Mouse (Mus musculus) frontal cortex, adult (tissue): ENCODE results near the gene Tpo.

Experiments
- ATAC-seq: cut with Nextera tagmentation; 2 replicates; pipeline ENCODE4 v1.9.2; 2017; ENCODE audit warnings: mild to moderate bottlenecking, moderate library complexity, mixed read lengths; ENCODE audit not compliant: low TSS enrichment

The Tpo gene

DNA sequence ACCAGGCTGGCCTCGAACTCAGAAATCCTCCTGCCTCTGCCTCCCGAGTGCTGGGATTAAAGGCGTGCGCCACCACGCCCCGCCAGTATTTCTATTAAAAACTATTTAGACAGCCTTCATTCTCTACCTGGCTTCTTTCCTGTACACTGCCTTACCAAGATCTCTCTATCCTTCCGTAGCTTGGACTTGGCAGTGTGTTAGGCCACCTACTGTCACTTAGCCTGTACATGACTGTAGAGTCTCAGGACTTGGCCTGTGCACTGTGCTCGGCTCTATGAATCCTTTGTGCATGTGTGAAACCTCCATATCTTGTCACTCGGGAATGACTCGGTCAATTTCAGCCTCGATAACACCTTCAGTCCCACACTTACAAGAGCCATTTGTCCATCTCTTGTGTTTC lies 55.4 kb downstream of the Tpo start:
- no peak for ATAC-seq

DNA sequence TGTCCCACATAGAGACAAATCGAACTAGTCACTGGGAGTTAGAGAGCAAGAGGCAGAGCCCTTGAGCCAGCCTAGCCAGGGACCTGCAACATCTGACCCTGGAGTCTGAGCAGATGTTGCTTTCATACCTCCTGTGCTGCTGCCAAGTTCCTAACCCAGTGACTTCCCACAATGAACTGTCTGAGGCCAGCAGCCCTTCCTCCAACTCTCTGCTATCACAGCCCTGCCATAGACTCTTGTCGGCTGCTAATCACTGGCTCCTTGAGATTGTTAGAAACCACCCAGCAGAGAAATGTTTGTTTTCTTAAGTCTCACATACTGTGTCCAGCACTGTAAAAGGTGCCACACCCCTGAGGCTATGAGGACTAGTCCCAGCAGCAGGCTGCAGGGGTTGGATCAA lies 56.1 kb downstream of the Tpo start:
- no peak for ATAC-seq

DNA sequence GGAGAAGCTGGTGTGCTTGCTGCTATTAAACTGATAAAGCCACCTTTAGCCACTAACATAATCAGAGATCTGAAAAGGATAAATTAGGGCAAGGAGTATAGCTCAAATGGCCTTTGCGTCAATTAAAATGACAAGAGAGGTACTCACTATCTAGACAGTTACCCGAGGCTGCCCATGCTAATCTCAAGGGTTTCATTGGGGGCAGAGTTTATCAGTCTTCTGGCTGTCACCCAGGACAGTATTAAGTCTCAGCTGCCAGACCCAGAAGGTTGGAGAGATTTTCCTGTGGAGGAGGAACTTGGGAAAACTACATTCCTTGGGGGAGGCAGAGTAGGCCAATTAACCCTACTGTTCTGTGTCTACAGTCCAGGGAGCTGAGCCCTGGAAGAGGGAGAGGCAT lies 63.1 kb downstream of the Tpo start:
- ATAC-seq: no peak

DNA sequence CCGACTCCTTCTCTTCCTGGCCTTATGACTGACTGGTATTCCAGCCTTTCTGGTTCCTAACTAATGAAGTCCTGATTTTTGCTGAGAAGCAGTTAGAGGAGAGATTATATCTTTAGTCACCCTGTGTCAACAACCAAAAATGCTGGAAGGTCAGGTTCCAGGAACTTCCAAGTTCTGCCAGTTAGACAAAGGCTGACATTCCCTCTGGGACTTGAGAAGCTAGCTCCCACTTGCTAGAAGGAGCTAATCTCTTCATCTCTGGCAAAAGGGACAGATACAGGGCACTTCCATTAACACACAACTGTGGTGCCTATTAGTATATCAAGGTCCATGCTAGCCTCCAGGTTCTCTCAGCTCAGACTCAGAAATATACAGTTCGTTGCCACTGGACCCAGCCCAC lies 64.6 kb downstream of the Tpo start:
- no peak for ATAC-seq

- no peak for ATAC-seq
These were observed 70.3 kb downstream of the Tpo start for GRCm38 (mm10) chr12:30062118-30062505.

- ATAC-seq: no peak
These were observed 70.8 kb downstream of the Tpo start for GRCm38 (mm10) chr12:30061503-30062117.

DNA sequence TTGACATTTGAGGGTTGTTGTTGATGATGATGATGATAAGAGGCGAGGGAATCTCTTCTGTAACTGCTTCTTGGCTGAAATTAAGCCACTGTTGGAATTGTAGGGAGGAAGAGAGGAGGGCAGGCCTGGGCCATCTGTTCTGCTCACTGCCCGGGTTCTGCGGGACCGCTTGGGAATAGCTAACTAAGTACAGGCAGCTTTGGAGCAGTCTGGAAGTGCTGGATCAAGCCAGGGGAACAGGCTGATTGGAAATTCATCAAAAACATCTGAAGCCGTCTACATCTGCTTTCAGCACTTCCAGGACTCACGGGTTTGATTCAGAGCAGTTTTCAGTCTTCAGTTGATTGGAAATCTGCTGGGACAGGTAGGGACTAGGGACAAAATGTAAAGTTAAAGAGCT lies 74.4 kb downstream of the Tpo start:
- no peak for ATAC-seq

- no peak for ATAC-seq
These were observed 77.5 kb downstream of the Tpo start for GRCm38 (mm10) chr12:30054761-30055540.

DNA sequence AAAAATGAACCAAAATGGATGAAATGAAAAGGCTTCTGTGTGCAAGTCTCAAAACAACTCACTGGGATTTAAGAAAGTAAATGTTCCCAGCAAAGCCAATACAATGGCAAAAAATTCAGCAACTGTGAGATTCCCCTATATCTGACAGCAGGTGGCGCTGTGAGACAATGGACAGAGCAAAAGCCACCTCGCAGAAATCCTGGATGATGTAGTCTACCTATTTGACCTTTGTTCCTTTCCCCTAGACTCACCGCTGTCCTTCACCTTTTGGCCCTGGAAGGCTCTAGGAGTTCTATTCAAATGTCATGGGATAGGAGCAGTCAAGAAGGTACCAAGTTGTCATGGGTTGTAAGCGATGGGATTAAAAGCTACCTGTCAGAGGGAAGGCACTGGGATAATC lies 82.2 kb downstream of the Tpo start:
- ATAC-seq: peak; percentile 82

GRCm38 (mm10) chr12:30049818-30050217 lies 82.6 kb downstream of the Tpo start:
- peak; percentile 64; the same call in 1 of the 2 replicates for ATAC-seq

DNA sequence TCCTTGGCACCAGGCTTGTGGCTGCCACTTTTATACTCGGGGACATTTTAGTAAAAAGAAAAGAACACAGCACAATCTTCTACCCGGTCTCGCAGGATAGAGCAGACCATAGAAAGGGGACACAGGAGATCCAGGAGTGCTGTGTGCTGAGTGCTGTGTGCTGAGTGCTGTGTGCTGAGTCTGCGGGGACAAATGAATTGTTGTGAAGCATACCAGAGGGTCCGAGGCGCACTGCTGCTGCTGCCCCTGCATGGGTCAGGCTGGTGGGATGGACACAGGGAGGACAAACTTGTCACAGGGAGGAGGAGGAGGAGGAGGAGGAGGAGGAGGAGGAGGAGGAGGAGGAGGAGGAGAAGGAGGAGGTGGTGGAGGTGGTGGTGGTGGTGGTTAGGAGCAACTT lies 83.6 kb downstream of the Tpo start:
- ATAC-seq: no peak

DNA sequence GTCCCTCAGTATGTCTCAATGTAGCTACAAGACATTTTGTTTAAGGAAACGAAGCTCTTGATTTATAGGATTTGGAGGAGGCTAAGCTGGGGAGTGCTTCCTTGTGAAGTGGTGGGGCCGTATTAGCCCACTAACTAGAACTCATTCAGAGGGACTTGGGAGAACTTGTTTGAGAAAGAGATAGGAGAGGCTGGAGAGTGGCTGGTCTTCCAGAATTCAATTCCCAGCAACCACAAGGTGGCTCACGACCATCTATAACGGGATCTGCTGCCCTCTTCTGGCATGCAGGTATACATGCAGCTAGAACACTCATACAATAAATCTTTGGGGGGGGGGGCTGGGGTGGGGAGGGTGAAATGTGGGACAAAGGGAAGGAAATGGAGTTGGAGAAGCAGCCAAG lies 92.3 kb downstream of the Tpo start:
- peak; percentile 55 for ATAC-seq

DNA sequence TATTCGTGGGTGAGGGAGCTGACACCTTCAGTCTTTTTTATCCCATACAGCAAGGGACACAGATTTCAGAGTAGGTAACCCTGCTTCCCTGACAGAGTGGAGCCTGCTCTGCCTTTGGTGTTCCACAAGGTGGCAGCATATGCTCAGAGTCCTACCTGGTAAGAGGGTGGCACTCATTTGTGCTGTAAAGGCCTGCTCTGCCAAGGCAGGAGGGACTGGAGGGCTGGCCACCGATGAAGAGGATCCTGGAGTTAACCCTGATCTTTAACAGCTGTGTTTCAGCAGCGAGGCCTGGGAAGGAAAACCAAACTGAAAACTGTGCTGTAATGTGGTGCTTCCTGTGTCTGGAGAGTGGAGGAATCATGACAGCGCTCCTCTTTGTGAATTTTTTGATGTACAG lies 92.9 kb downstream of the Tpo start:
- peak; percentile 92 for ATAC-seq

DNA sequence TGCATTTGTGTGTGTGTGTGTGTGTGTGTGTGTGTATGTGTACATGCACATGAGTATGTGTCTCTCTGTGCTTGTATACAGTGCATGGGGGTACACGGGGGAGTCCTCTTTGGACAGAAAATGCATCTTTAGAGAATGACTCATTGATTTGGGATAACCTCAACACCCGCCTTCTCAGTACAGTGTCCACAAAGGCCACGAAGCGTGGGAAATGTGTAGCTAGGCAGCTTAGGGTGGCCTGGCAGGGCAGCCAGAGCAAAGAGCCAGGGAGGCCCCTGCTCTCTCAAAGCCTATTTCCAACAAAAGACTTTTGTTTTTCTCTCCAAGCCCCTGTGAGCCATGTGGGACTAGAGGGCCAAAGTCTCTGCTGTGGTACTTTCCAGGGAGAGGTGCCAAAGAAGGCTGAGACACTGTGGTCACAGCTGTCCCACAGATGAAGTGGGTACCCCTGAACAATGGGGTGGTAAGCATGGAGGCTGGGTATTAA lies 95.8 kb downstream of the Tpo start:
- 0 out of 2 replicates have a peak, but pooled peaks have one; percentile 22 for ATAC-seq

GRCm38 (mm10) chr12:30035841-30036568 lies 96.4 kb downstream of the Tpo start:
- no peak for ATAC-seq

- no peak for ATAC-seq
These were observed 97.0 kb downstream of the Tpo start for GRCm38 (mm10) chr12:30035406-30035805.

GRCm38 (mm10) chr12:30034681-30035080 lies 97.7 kb downstream of the Tpo start:
- no peak for ATAC-seq

GRCm38 (mm10) chr12:30030571-30030970 lies 101.9 kb downstream of the Tpo start:
- ATAC-seq: no peak

- ATAC-seq: no peak
These were observed 103.3 kb downstream of the Tpo start for GRCm38 (mm10) chr12:30029111-30029510.

DNA sequence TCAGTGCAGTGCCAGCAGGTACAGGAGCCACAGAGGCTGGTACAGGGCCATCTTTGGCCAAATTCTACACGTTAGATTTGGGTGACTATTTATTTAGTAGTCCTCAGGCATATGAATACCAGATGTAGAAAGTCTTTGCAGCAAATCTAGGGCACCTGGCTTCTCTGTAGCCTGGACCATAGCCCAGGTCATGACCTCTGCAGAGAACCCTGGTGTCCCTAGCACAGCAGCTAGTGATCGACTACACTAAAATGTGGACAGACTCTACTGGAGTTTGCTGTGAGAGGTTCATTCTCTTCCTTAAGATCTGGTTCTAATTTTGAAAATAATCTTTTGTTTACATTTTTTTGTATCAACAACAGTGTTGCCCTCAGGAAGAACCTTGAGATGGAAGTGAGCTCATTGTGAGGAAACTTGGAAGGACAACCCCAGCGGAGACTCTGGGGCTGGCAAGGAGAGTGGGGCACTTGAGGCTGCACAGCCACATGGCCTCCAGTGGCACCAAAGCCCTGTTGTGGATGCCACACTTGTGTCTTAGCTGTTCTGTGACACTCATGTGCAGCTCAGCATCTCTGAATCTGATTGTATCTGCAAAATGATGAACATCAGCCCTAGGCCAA lies 104.6 kb downstream of the Tpo start:
- no peak for ATAC-seq

DNA sequence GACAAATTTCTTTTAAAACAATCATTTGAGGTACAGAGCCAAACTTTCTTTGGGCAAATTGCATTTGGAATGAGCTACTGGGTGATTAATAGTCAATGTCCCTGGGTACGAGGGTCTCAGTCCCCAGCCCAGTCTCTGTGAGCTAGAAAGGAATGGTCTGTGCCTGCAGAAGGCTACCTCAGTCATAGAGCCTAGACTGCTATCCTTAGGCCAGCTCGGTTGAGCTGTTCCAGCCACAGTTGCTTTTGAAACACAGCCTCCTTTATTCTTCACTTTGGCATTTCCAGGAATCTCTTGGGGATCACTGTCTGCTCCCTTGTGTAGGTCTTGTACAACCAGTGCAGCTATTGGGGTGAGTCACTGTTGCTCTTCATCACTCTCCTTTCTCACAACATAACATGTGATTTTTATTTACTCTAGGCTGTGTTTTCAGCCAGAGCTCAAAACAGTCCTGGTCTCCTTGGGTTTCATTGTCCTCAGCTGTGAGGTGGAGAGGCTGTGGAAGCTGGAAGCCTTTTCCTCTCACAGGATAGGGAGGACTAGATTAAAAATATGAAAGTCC lies 108.1 kb downstream of the Tpo start:
- ATAC-seq: no peak

DNA sequence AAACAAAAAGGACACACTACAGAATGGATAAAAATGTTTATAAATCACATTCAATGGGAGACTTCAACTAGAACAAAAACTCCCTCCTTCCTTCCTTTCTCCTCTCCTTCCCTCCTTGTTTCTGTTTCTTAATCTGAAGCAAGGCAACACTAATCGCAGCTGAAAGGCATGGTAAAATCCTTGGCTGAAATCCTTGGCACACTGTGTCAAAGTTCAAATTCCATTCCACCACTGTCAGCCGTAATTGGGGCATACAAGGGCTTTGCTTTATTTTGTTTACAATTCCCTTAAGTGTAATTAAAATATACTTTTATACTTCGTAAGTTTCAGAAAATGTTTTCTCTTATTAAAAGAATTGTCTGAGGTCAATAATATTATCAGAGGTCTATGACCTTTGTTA lies 108.9 kb downstream of the Tpo start:
- no peak for ATAC-seq
